Mouse (Mus musculus) CH12.LX (cell line): ENCODE results near the gene Rhob. TPM values are rescaled to one million over a fixed set of nuclear protein-coding genes. Genes with fewer than 3 reads are reported as not detected.

Experiments
- DNase-seq: peaks from one replicate; pipeline ENCODE4 v3.0.0-alpha.2; 2013; ENCODE audit errors: extremely low read depth
- H3K27ac ChIP-seq: 2 replicates; pipeline ENCODE4 v1.5.1; 2012; ENCODE audit warnings: low read depth, mild to moderate bottlenecking, control low read depth, moderate library complexity; ENCODE audit not compliant: insufficient read depth
- H3K27me3 ChIP-seq: replicated peaks from 2 replicates; pipeline ENCODE3; 2012; ENCODE audit warnings: inconsistent platforms
- H3K36me3 ChIP-seq, 2 experiments: replicated peaks in 1 of 2; 2 replicates each; pipeline versions ENCODE3 to v1.6.1; 2012; ENCODE audit warnings: inconsistent platforms in 1 of 2, low read length in 1 of 2, mild to moderate bottlenecking in 1 of 2, mixed read lengths in 1 of 2, moderate library complexity in 1 of 2; ENCODE audit not compliant: control insufficient read depth in 1 of 2, insufficient read depth in 1 of 2
- H3K4me1 ChIP-seq, 2 experiments: 2 replicates each; pipeline ENCODE4 v1.6.1; 2012; ENCODE audit warnings: inconsistent platforms in 1 of 2, moderate library complexity in 1 of 2; ENCODE audit not compliant: insufficient read depth in 2 of 2, control insufficient read depth in 1 of 2
- H3K4me2 ChIP-seq: 2 replicates; pipeline ENCODE4 v1.6.1; 2012; ENCODE audit warnings: low read depth, mild to moderate bottlenecking, control low read depth; ENCODE audit not compliant: poor library complexity, insufficient read depth, severe bottlenecking
- H3K4me3 ChIP-seq, 3 experiments: fragments of 150-350 bp in 1 of 3; sonication (generic) in 1 of 3; replicated peaks in 1 of 3; 2 replicates each; pipeline versions ENCODE3 to v1.5.1; 2011 to 2012; ENCODE audit warnings: low read depth in 2 of 3, low read length in 2 of 3, mild to moderate bottlenecking in 2 of 3, moderate library complexity in 2 of 3, control low read depth in 1 of 3, improper control_type of control experiment in 1 of 3, inconsistent platforms in 1 of 3, mixed read lengths in 1 of 3; ENCODE audit not compliant: poor library complexity in 1 of 3
- H3K79me2 ChIP-seq: replicated peaks from 2 replicates; pipeline ENCODE4 v1.6.1; 2012; ENCODE audit warnings: mild to moderate bottlenecking, moderate library complexity; ENCODE audit not compliant: control insufficient read depth, poor library complexity, insufficient read depth, severe bottlenecking; ENCODE audit errors: extremely low read depth
- H3K9ac ChIP-seq: 2 replicates; pipeline ENCODE4 v1.6.1; 2012; ENCODE audit warnings: low read depth, mild to moderate bottlenecking, control low read depth, moderate library complexity; ENCODE audit not compliant: insufficient read depth
- H3K9me3 ChIP-seq: replicated peaks from 2 replicates; pipeline ENCODE3; 2012; ENCODE audit warnings: low read length, inconsistent platforms, mixed read lengths
- CHD2 ChIP-seq: IDR thresholded peaks from 2 replicates; pipeline ENCODE4 v1.6.1; 2011; ENCODE audit warnings: low read length, improper control_type of control experiment
- CTCF ChIP-seq, 2 experiments: IDR thresholded peaks in 1 of 2; conservative IDR thresholded peaks in 1 of 2; 2 replicates each; pipeline ENCODE4 v1.5.1; 2011 to 2012; ENCODE audit warnings: low read depth in 2 of 2, low read length in 2 of 2, improper control_type of control experiment in 1 of 2, inconsistent platforms in 1 of 2, mild to moderate bottlenecking in 1 of 2, moderate library complexity in 1 of 2
- ETS1 ChIP-seq: conservative IDR thresholded peaks from 2 replicates; pipeline ENCODE4 v1.6.1; 2012; ENCODE audit warnings: low read depth, mild to moderate bottlenecking, inconsistent platforms, low read length, improper control_type of control experiment, moderate library complexity
- HCFC1 ChIP-seq: IDR thresholded peaks from 2 replicates; pipeline ENCODE4 v1.6.1; 2012; ENCODE audit warnings: low read depth, mild to moderate bottlenecking, inconsistent platforms, low read length, improper control_type of control experiment
- JUN ChIP-seq: IDR thresholded peaks from 2 replicates; pipeline ENCODE4 v1.6.1; 2011; ENCODE audit warnings: low read depth, mild to moderate bottlenecking, low read length, improper control_type of control experiment, moderate library complexity; ENCODE audit not compliant: insufficient read depth
- JUND ChIP-seq: conservative IDR thresholded peaks from 2 replicates; pipeline ENCODE4 v1.6.1; 2011; ENCODE audit warnings: low read depth, low read length, improper control_type of control experiment
- MAX ChIP-seq: IDR thresholded peaks from 2 replicates; pipeline ENCODE4 v1.6.1; 2011; ENCODE audit warnings: low read length, improper control_type of control experiment
- MEF2A ChIP-seq: IDR thresholded peaks from 2 replicates; pipeline ENCODE4 v1.6.1; 2014; ENCODE audit warnings: low read depth, mild to moderate bottlenecking, inconsistent platforms, low read length, improper control_type of control experiment, borderline replicate concordance
- MYC ChIP-seq: IDR thresholded peaks from 2 replicates; pipeline ENCODE4 v1.6.1; 2011; ENCODE audit warnings: low read depth, mild to moderate bottlenecking, improper control_type of control experiment, low read length
- NRF1 ChIP-seq: IDR thresholded peaks from 2 replicates; pipeline ENCODE4 v1.6.1; 2014; ENCODE audit warnings: low read depth, mild to moderate bottlenecking, inconsistent platforms, low read length, improper control_type of control experiment, moderate library complexity
- RCOR1 ChIP-seq: conservative IDR thresholded peaks from 2 replicates; pipeline ENCODE4 v1.6.1; 2012; ENCODE audit warnings: low read depth, mild to moderate bottlenecking, inconsistent platforms, low read length, improper control_type of control experiment
- SMC3 ChIP-seq: IDR thresholded peaks from 2 replicates; pipeline ENCODE4 v1.6.1; 2011; ENCODE audit warnings: low read depth, low read length, improper control_type of control experiment
- TCF12 ChIP-seq: IDR thresholded peaks from 2 replicates; pipeline ENCODE4 v1.6.1; 2014; ENCODE audit warnings: low read depth, mild to moderate bottlenecking, inconsistent platforms, low read length, improper control_type of control experiment
- USF1 ChIP-seq: IDR thresholded peaks from 2 replicates; pipeline ENCODE4 v1.6.1; 2014; ENCODE audit warnings: low read depth, mild to moderate bottlenecking, inconsistent platforms, low read length, improper control_type of control experiment
- USF2 ChIP-seq: conservative IDR thresholded peaks from 2 replicates; pipeline ENCODE4 v1.6.1; 2011; ENCODE audit warnings: low read depth, low read length, improper control_type of control experiment
- ZC3H11A ChIP-seq: IDR thresholded peaks from 2 replicates; pipeline ENCODE4 v1.6.1; 2012; ENCODE audit warnings: low read depth, mild to moderate bottlenecking, inconsistent platforms, low read length, improper control_type of control experiment
- ZKSCAN1 ChIP-seq: IDR thresholded peaks from 2 replicates; pipeline ENCODE4 v1.6.1; 2012; ENCODE audit warnings: low read depth, inconsistent platforms, low read length, improper control_type of control experiment, borderline replicate concordance
- ZMIZ1 ChIP-seq: IDR thresholded peaks from 2 replicates; pipeline ENCODE4 v1.6.1; 2012; ENCODE audit warnings: low read depth, mild to moderate bottlenecking, inconsistent platforms, low read length, improper control_type of control experiment
- dilution Hi-C: fragments of 300-500 bp; cut with MboI; formaldehyde crosslinking; loops from 2 replicates; pipeline ENCODE4 v1.14.3; 2020; ENCODE audit warnings: low sequenced_read_pairs; ENCODE audit not compliant: extremely low pct_unique_long_range_greater_than_20kb, extremely low pct_ligation_motif_present
- in situ Hi-C: fragments of 300-500 bp; cut with MboI; formaldehyde crosslinking; loops from 3 replicates; pipeline ENCODE4 v1.14.3; 2019; ENCODE audit warnings: low sequenced_read_pairs, low pct_ligation_motif_present, low pct_unique_long_range_greater_than_20kb, mixed read lengths
- polyA plus RNA-seq: library from polyadenylated mRNA; unstranded; fragments of >175 nt; gene quantifications from 2 replicates; pipeline ENCODE4 v1.2.1, GENCODE M21; 2012; ENCODE audit warnings: low read depth; ENCODE audit not compliant: insufficient read length
- total RNA-seq, 2 experiments: library from RNA; depleted of rRNA; stranded (reverse); fragments of 300-350 nt in 1 of 2; fragments of >200 nt in 1 of 2; gene quantifications; 2 replicates each; pipeline ENCODE4 v1.2.3; 2012 to 2014

Rhob gene
- total and polyA plus RNA-seq, 3 experiments = 42.1 to 54.1 (median 52.9) TPM

- H3K27ac ChIP-seq = no peak overlapping the region
- TF ChIP-seq JUND (no peak), JUN (no peak), CHD2 (no peak), USF1 (no peak), CTCF (conservative IDR thresholded peaks at IDR 0.05 in 1 of 2, IDR thresholded peaks at IDR 0.05 in 1 of 2; ENCODE audit: low read depth in 2 of 2, low read length in 2 of 2) (no peak), ZKSCAN1 (no peak), MYC (no peak), ZMIZ1 (no peak), USF2 (no peak), TCF12 (no peak), ETS1 (no peak), SMC3 (no peak), MEF2A (no peak)
- TF ChIP-seq, all 38 proteins: peak for 0
- Histone ChIP-seq H3K4me2 (no peak overlapping the region), H3K27me3 (no peaks in the 10 kb centered on the region), H3K9ac (no peak overlapping the region), H3K9me3 (no peaks in the 10 kb centered on the region), H3K4me3 (no peak overlapping the region), H3K36me3 (no peaks in the 10 kb centered on the region), H3K4me1 (peaks cover 5 to 9% of the 10 kb centered on the region in 2 experiments; a peak in 3 of 4 replicates), H3K79me2 (no peaks in the 10 kb centered on the region; the same call in 1 of the 2 replicates)
- DNase-seq = no peak
- in situ Hi-C loops = loop anchor here (25.0 kb wide), 2 partner anchors 473 to 477 kb away; no protein-coding TSS in a partner anchor
- dilution Hi-C loops = no loop called here
Measured at GRCm38 (mm10) chr12:8539471-8539870, 39.7 kb upstream of the Rhob start.

- dilution Hi-C loops (no loop called here), in situ Hi-C loops (loop anchor here (25.0 kb wide), 2 partner anchors 475 kb away; no protein-coding TSS in a partner anchor)
- Histone ChIP-seq H3K9me3 (no peaks in the 10 kb centered on the region), H3K9ac (no peak overlapping the region), H3K27ac (no peak overlapping the region), H3K4me3 (no peak overlapping the region), H3K79me2 (no peaks in the 10 kb centered on the region; the same call in 1 of the 2 replicates), H3K4me1 (peaks cover 5 to 9% of the 10 kb centered on the region in 2 experiments; a peak in 3 of 4 replicates), H3K4me2 (no peak overlapping the region), H3K36me3 (no peaks in the 10 kb centered on the region), H3K27me3 (no peaks in the 10 kb centered on the region)
- TF ChIP-seq NRF1 (no peak), HCFC1 (no peak), RCOR1 (no peak), MAX (no peak), ZC3H11A (no peak), MYC (no peak), ZMIZ1 (no peak), ETS1 (no peak), SMC3 (no peak), USF2 (no peak), JUN (no peak)
- DNase-seq = no peak
Measured at GRCm38 (mm10) chr12:8537291-8537690, 37.5 kb upstream of the Rhob start.
